Mouse (Mus musculus) myocyte (in vitro differentiated cells): Measurements from ENCODE around the gene Ppp1r15b. TPM values are rescaled to one million over a fixed set of nuclear protein-coding genes. Genes with fewer than 3 reads are reported as not detected.

ENCODE experiments used
- H3K27me3 ChIP-seq: one replicate; pipeline ENCODE4 v1.6.1; 2011; ENCODE audit not compliant: control insufficient read depth, insufficient read depth, insufficient read length
- H3K36me3 ChIP-seq: one replicate; pipeline ENCODE4 v1.6.1; 2011; ENCODE audit not compliant: control insufficient read depth, insufficient read depth
- H3K4me2 ChIP-seq: one replicate; pipeline ENCODE4 v1.6.1; 2011; ENCODE audit warnings: low read depth, control low read depth
- H3K4me3 ChIP-seq: one replicate; pipeline ENCODE4 v1.5.1; 2011; ENCODE audit warnings: mild to moderate bottlenecking, control low read depth, moderate library complexity
- H3K79me2 ChIP-seq: one replicate; pipeline ENCODE4 v1.6.1; 2011; ENCODE audit not compliant: control insufficient read depth, insufficient read depth
- H3ac ChIP-seq: one replicate; pipeline ENCODE4 v1.6.1; 2011; ENCODE audit not compliant: control insufficient read depth, insufficient read length
- CEBPB ChIP-seq: IDR thresholded peaks from 2 replicates; pipeline ENCODE4 v1.6.1; 2011; ENCODE audit warnings: mild to moderate bottlenecking, moderate library complexity; ENCODE audit not compliant: poor library complexity, insufficient read depth, severe bottlenecking
- E2F4 ChIP-seq: IDR thresholded peaks from one replicate; pipeline ENCODE4 v1.6.1; 2011; ENCODE audit warnings: mild to moderate bottlenecking, control low read depth, moderate library complexity; ENCODE audit not compliant: insufficient read depth
- MAX ChIP-seq: IDR thresholded peaks from one replicate; pipeline ENCODE4 v1.6.1; 2011; ENCODE audit warnings: low read depth, mild to moderate bottlenecking, control low read depth
- MYOD1 ChIP-seq, 3 experiments: IDR thresholded peaks; one replicate each; pipeline ENCODE4 v1.6.1; 2011; ENCODE audit warnings: control low read depth in 2 of 3, low read depth in 2 of 3, mild to moderate bottlenecking in 2 of 3, moderate library complexity in 1 of 3; ENCODE audit not compliant: insufficient read length in 2 of 3, control insufficient read depth in 1 of 3
- MYOG ChIP-seq, 3 experiments: IDR thresholded peaks; one replicate each; pipeline ENCODE4 v1.6.1; 2011; ENCODE audit warnings: control low read depth in 2 of 3, low read depth in 2 of 3, mild to moderate bottlenecking in 2 of 3; ENCODE audit not compliant: insufficient read length in 2 of 3, control insufficient read depth in 1 of 3, insufficient read depth in 1 of 3
- POLR2A ChIP-seq: IDR thresholded peaks from one replicate; pipeline ENCODE4 v1.6.1; 2011; ENCODE audit warnings: low read depth, mild to moderate bottlenecking, control low read depth, moderate library complexity; ENCODE audit not compliant: insufficient read length
- POLR2AphosphoS2 ChIP-seq: IDR thresholded peaks from one replicate; pipeline ENCODE4 v1.6.1; 2011; ENCODE audit warnings: low read depth, control low read depth; ENCODE audit not compliant: insufficient read length
- REST ChIP-seq: IDR thresholded peaks from one replicate; pipeline ENCODE4 v1.6.1; 2011; ENCODE audit warnings: mild to moderate bottlenecking, control low read depth, moderate library complexity; ENCODE audit not compliant: insufficient read depth, insufficient read length
- SRF ChIP-seq: IDR thresholded peaks from one replicate; pipeline ENCODE4 v1.6.1; 2011; ENCODE audit warnings: low read depth; ENCODE audit not compliant: control insufficient read depth, insufficient read length
- TCF12 ChIP-seq: IDR thresholded peaks from one replicate; pipeline ENCODE4 v1.6.1; 2011; ENCODE audit warnings: mild to moderate bottlenecking, control low read depth; ENCODE audit not compliant: poor library complexity, insufficient read depth, severe bottlenecking
- TCF3 ChIP-seq: IDR thresholded peaks from one replicate; pipeline ENCODE4 v1.6.1; 2011; ENCODE audit warnings: low read depth, control low read depth; ENCODE audit not compliant: insufficient read length
- USF1 ChIP-seq: IDR thresholded peaks from one replicate; pipeline ENCODE4 v1.6.1; 2011; ENCODE audit warnings: low read depth, mild to moderate bottlenecking, control low read depth, moderate library complexity
- polyA plus RNA-seq: library from polyadenylated mRNA; unstranded; fragments of >200 nt; fragmentation: generic; extraction: Trizol; gene quantifications from one replicate; pipeline ENCODE4 v1.2.1, GENCODE M21; 2012; ENCODE audit warnings: missing spikeins

Ppp1r15b gene
- polyA plus RNA-seq, 1 experiment = 30.9 TPM

GRCm38 (mm10) chr1:133168318-133169060 is 37.5 kb downstream of the Ppp1r15b start:
- Histone ChIP-seq H3K4me2 (no peak overlapping the region), H3K27me3 (peaks cover 76% of the 10 kb centered on the region), H3K4me3 (no peak overlapping the region), H3ac (no peak overlapping the region), H3K79me2 (no peaks in the 10 kb centered on the region), H3K36me3 (no peaks in the 10 kb centered on the region)
- TF ChIP-seq MYOD1 (IDR thresholded peaks at IDR 0.05; ENCODE audit: control insufficient read depth in 1 of 3, insufficient read length in 2 of 3, low read depth in 2 of 3) = no peak
- no peak for TF ChIP-seq POLR2AphosphoS2
- TF ChIP-seq MYOG (IDR thresholded peaks at IDR 0.05; ENCODE audit: control insufficient read depth in 1 of 3, insufficient read depth in 1 of 3, insufficient read length in 2 of 3, low read depth in 2 of 3) = no peak
- TF ChIP-seq SRF = no peak
- TF ChIP-seq MAX = no peak
- no peak for TF ChIP-seq POLR2A
- TF ChIP-seq TCF3 = no peak
- no peak for TF ChIP-seq REST
- TF ChIP-seq USF1 = no peak
- TF ChIP-seq CEBPB = no peak
- no peak for TF ChIP-seq E2F4
- TF ChIP-seq TCF12 = no peak

DNA sequence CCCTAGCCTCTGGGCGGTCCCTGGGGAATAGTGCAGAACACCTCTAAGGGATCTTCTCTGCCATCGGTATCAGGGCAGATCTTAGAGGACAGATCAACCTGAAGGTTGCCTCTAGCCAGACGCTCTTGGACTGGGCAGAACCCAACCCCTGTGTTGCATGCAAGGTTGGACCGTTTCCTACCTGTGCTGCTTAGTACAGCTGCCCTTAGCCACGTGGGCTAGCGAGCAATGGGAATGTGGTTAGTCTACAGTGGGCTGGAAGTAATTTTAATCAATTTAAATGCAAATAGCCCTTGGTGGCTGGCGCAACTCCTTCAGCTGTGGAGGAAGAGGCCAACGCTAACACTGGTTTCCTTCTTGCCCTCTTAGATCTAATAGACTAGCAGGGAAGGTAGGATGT is 39.3 kb downstream of the Ppp1r15b start:
- Histone ChIP-seq H3K36me3 (no peaks in the 10 kb centered on the region), H3K4me3 (no peak overlapping the region), H3K27me3 (peaks cover 70% of the 10 kb centered on the region), H3K79me2 (no peaks in the 10 kb centered on the region), H3ac (no peak overlapping the region), H3K4me2 (no peak overlapping the region)
- TF ChIP-seq POLR2A = no peak
- no peak for TF ChIP-seq SRF
- no peak for TF ChIP-seq POLR2AphosphoS2
- TF ChIP-seq USF1 = no peak
- no peak for TF ChIP-seq REST
- no peak for TF ChIP-seq TCF12
- TF ChIP-seq MAX = no peak
- TF ChIP-seq TCF3 = no peak
- no peak for TF ChIP-seq CEBPB
- TF ChIP-seq MYOG (IDR thresholded peaks at IDR 0.05; ENCODE audit: control insufficient read depth in 1 of 3, insufficient read depth in 1 of 3, insufficient read length in 2 of 3, low read depth in 2 of 3) = no peak

DNA sequence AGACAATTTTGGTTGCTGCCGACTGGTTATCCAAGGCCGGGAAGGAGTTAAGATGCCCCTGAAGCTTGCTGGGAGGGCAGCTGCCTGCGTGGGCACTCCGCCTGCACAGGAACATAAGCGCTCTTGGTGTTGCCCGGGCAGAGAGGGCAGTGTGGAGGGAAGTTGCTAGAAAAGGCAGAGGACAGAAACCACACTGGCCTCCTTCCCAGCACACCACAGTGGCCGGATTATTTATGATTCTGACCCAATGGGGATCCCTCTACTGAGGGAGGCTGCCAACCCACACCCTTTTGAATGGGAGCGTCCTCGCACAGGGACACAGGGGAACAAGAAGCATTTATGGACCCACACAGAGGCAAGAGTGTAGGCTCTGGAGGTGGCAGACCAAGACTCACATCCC is 40.4 kb downstream of the Ppp1r15b start:
- no peak overlapping the region for H3K4me3 ChIP-seq
- H3K36me3 ChIP-seq = no peaks in the 10 kb centered on the region
- peaks cover 74% of the 10 kb centered on the region for H3K27me3 ChIP-seq
- no peak for TF ChIP-seq TCF12
- peak in 1 of 3 experiments; percentile 14 for TF ChIP-seq MYOD1 (IDR thresholded peaks at IDR 0.05; ENCODE audit: control insufficient read depth in 1 of 3, insufficient read length in 2 of 3, low read depth in 2 of 3)
- H3K79me2 ChIP-seq = no peaks in the 10 kb centered on the region
- no peak overlapping the region for H3ac ChIP-seq
- no peak overlapping the region for H3K4me2 ChIP-seq

- H3K27me3 ChIP-seq = peaks cover 64% of the 10 kb centered on the region
- no peak overlapping the region for H3K4me3 ChIP-seq
- H3ac ChIP-seq = no peak overlapping the region
- no peak for TF ChIP-seq REST
- TF ChIP-seq MYOG (IDR thresholded peaks at IDR 0.05; ENCODE audit: control insufficient read depth in 1 of 3, insufficient read depth in 1 of 3, insufficient read length in 2 of 3, low read depth in 2 of 3) = no peak
- no peaks in the 10 kb centered on the region for H3K36me3 ChIP-seq
- no peak overlapping the region for H3K4me2 ChIP-seq
- H3K79me2 ChIP-seq = no peaks in the 10 kb centered on the region
These were observed 44.2 kb downstream of the Ppp1r15b start for GRCm38 (mm10) chr1:133175150-133175549.

GRCm38 (mm10) chr1:133177480-133178172 is 46.7 kb downstream of the Ppp1r15b start:
- TF ChIP-seq REST (no peak), POLR2A (no peak), MAX (no peak), POLR2AphosphoS2 (no peak), SRF (no peak), TCF12 (no peak), E2F4 (no peak), USF1 (no peak), MYOG (IDR thresholded peaks at IDR 0.05; ENCODE audit: control insufficient read depth in 1 of 3, insufficient read depth in 1 of 3, insufficient read length in 2 of 3, low read depth in 2 of 3) (no peak), MYOD1 (IDR thresholded peaks at IDR 0.05; ENCODE audit: control insufficient read depth in 1 of 3, insufficient read length in 2 of 3, low read depth in 2 of 3) (no peak), CEBPB (no peak), TCF3 (no peak)
- peaks cover 57% of the 10 kb centered on the region for H3K27me3 ChIP-seq
- no peak overlapping the region for H3K4me2 ChIP-seq
- no peak overlapping the region for H3K4me3 ChIP-seq
- H3K36me3 ChIP-seq = no peaks in the 10 kb centered on the region
- no peak overlapping the region for H3ac ChIP-seq
- H3K79me2 ChIP-seq = no peaks in the 10 kb centered on the region
